Mouse (Mus musculus): Measurements from ENCODE around the gene Ccdc124.

Ccdc124 gene

DNA sequence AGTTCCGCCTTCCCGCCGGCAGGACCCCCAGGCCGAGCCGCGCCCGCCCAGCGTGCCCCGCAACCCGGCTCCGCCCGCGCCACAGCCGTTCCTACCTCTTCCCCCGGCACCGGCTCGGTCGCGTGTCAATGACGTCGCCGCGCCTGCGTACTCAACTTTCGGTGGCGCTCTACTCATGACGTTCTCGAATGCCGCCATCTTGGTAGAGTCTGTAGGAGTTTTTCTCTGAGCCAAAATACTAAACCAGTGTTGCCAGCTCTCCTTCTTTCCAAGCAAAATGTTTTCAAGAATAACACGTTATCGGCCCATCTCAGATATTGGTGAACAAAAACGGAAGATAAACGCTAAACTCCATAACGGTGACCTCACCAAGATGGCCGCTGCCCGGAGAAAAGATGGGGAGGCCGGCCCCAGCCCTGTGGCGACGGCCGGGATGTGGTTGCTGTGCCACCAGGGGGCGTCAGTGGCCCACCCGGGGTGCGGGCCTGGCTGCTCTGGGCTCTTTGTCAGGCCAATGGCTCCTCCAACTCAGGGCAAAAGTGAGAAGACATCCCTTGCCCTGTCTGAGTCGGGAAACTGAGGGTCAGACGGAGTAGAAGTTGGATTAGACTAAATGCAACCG, at the start of gene Ccdc124:
Ccdc124 (minus strand) TSS at position 572 of the 622 bp plus-strand sequence.
- DNase-seq (ENCODE audit: low spot score): peak; percentile 95

- no peak for DNase-seq (ENCODE audit: low spot score)
Observed at GRCm38 (mm10) chr8:70920049-70920922, 46.6 kb upstream of the Ccdc124 start.

DNA sequence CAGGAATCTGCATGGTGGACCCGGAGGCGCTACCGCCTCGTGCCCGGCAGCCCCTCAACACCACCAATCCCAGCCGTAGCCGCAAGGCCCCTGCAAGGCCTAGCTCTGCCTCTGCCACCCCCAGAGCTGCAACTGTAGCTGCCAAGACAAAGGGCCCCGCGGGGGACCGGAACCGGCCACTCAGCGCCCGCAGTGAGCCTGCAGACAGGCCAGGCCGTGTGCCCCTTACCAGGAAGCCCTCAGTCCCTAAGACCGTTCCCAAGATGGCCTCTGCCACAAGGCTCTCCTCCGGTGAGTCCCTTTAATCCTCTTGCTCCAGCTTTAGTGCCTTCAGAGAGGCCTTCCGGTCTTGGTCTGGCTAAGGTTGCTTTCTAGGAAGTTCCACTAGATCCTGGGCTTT, 41.0 kb upstream of the Ccdc124 start:
- DNase-seq (ENCODE audit: low spot score): no peak

GRCm38 (mm10) chr8:70913523-70913922, 39.8 kb upstream of the Ccdc124 start:
- DNase-seq (ENCODE audit: low spot score): no peak

GRCm38 (mm10) chr8:70912955-70913354, 39.2 kb upstream of the Ccdc124 start:
- no peak for DNase-seq (ENCODE audit: low spot score)

DNA sequence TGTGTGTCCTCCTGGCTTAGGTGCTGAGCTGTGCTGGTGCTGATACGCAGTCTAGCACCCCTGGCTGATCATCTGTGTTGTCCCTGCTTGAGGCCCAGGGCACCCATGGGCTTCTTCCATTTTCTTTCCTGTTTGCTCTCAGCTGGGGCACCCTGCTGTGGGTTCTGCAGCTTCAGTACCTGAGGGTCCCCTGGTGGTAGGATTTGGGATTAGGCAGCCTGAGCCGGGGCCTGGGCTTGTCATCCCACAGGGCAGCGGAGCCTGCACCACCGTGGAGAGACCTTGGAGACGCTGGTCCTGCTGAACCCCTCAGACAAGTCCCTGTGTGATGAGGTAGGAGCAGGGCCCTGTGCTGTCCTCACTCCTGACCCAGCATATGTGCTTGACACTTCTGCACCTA, 37.9 kb upstream of the Ccdc124 start:
- DNase-seq (ENCODE audit: low spot score): no peak

GRCm38 (mm10) chr8:70907518-70907917, 33.8 kb upstream of the Ccdc124 start:
- no peak for DNase-seq (ENCODE audit: low spot score)

DNA sequence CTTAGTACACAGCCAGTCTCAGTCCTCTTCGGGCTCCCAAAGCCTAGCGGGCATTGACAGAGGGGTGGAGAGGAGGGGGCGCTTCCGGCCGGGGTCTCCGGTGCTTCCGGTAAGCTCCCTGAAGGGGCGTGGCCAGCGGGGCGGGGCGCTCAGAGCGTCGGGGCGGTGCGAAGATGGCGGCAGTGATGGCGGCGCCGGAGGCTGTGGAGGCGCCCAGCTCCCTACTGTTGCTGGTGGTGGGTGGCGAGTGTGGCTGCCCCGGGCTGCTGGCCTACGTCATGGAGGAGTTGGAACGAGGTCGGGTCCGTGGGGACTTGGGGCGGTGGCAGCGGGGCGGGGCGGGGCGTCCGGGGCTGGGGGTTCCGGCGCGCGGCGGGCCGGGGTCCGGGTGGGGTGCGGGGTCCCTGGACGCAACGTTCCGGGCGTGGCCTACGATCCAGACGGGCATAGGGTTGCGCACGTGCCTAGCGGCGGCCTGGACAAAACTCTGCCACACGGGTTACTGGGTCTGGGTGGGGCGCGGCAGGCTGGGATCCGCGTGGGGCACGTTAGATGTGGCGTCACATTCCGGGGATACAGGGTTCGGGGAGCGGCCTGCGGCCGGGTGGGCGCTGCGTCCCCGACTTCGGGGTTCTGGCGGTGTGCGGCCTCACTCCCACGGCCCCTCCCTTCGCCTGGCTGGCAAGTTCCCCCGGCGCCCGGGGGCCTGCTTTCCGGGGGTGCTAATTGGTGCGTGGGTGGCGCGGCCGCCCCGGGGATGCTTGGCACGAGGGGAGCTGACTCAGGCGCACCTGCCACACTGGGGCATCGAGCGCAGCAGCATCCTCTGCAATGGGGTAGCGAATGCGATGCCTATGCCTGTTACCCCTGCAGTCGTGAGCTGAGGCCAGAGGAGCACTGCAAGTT, 32.3 kb upstream of the Ccdc124 start, which contains the start of gene Map1s:
Map1s (plus strand) TSS at position 102 of the 906 bp plus-strand sequence.
- peak; percentile 81 for DNase-seq (ENCODE audit: low spot score)

DNA sequence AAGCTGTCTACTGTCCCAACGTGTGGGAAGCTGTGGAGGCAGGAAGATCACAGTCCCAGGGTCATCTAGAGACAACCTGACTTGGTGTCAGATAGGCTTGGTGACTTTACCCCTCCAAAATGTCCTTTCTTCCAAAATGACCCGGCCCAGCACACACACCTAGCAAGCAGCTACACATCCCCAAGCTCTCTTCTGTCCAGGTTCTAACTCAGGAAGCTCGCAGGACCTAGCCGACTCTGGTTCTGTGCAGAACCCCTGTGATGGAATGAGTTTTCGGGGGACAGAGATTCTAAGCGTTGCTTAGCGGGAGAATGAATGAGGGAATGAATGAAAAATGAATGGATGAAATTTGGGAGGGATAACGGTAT, 31.7 kb upstream of the Ccdc124 start:
- DNase-seq (ENCODE audit: low spot score): no peak

DNA sequence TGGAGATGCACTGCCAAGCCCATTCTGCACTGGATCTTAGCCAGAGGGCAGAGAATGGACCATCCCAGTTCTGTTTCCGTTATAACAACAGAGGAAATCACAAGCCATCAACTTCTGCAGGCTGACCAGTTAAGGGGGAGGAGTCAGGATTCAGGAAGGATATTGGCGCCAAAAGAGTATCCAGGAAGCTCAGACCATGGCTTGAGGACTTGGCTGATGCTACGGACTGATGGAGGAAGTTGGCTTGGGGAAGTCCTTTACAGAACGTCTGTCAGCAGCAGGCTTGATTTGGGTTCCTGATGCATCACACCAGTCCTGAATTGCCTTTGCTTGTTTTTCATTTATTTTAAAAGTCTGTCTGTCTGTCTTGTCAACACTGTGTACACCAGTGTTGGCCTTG, 30.8 kb upstream of the Ccdc124 start:
- no peak for DNase-seq (ENCODE audit: low spot score)

- DNase-seq (ENCODE audit: low spot score): no peak
Observed at GRCm38 (mm10) chr8:70903582-70903981, 29.8 kb upstream of the Ccdc124 start.

- DNase-seq (ENCODE audit: low spot score): no peak
Observed at GRCm38 (mm10) chr8:70903112-70903511, 29.4 kb upstream of the Ccdc124 start.

GRCm38 (mm10) chr8:70902211-70902610, 28.5 kb upstream of the Ccdc124 start:
- no peak for DNase-seq (ENCODE audit: low spot score)

- no peak for DNase-seq (ENCODE audit: low spot score)
Observed at GRCm38 (mm10) chr8:70900872-70901387, 27.2 kb upstream of the Ccdc124 start.

DNA sequence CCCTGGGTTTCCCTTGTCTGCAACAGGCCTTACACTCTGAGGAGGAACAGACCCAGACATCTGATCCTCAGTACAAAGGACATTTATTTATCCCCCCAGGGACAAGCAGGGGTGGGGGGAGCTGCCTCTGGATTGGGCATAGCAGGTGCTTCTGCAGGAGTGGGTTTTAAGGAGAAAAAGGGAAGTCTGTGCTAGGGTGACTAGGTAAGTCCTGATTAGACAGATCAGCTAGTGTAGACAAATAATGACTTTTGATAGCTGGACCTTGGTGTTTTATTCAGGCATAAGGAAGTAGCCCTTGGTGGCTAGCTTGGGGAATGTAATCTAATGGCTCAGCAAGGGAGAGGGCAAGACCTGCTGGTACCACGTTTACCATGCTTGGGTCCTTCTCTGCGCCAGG, 25.5 kb upstream of the Ccdc124 start:
- no peak for DNase-seq (ENCODE audit: low spot score)

DNA sequence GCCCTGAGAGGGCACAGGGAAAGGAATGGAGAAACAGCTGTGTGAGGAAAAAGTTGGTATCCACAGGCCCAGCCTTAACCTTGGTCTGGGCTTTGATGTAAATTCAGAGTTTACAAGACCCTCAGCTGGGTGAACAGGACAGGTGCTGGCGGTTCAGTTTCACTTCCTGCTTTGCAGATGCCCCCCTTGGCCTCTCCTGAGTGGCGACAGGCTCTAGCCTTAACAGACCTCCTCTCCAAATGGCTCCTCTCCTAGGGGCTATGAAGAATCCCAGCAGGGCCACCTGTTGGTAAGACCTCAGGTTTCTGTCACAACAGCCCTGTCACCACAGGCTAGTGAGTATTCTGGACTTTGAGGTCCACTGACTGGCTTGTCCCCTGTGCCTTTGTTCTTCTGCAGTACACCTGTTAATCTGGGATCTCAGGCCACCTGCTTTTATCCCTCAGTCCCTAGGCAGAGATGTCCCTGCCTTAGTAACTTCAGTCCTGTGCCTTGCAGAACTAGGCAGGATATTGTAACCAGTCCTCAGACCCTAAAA, 25.0 kb upstream of the Ccdc124 start:
- DNase-seq (ENCODE audit: low spot score): no peak

DNA sequence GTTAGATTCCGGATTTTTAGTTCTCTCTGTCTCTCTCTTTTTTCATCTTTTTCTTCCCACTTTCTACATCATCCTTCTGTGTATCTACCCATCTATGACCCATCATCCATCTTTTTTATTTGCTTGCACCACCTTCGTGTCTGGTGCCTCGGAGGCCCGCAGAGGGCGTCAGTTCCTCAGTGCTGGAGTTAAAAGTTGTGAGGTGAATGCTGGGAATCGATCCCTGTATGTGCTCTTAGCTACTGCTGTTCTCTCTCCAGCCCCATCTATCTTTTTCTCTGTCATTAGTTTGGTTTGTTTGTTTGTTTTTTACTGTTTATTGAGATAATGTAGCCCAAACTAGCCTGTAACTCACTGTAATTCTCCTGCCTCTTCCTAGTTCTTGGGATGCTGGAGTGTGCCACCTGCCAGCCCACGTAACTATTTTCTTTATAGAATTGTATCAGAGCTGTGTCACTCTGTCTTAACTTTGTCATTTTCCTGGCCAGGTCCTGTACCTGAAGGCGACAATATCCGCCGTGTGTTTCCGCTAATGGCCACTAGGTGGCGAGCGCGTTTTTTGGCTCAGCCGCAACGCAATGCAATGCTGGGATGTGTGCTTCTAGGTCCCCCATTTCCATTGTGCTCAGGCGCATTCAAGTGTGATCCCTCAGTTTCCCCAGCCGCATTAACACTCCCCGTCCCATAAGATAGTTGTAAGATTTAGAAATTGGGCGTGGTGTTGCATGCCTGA, 24.1 kb upstream of the Ccdc124 start:
- peak; percentile 81 for DNase-seq (ENCODE audit: low spot score)

DNA sequence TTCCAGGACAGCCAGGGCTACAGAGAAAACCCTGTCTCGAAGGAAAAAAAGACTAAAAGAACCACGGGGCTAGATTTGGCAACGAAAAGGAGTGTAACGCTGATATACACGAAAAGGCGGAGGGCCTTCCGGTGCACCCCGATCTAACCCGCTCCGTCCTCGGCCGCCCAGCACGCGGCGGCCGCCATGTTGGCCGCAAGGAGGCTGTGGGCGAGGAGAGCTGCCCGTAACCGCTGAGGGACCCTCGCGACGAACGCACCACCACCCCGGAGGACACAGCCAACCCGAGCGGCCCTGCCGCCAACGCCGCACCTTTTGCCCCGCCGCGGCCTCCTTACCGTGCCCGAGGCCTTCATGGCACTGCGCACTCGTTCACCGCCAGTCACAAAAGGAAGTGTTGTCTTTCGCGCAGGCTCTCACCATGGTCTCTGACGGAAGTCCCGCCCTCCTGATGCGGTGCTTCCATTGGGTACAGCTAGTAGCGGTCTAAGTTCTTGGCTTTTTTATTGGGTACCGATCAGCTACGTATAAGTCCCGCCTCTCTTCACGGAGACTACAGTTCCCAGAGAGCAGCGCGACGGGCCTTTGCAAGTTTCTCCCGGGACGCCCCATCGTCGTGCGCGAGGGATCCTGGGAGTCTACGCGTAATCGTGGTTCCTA, 23.4 kb upstream of the Ccdc124 start, which contains the start of gene Rpl18a:
Rpl18a (minus strand) TSS at position 392 of the 660 bp plus-strand sequence.
- peak; percentile 88 for DNase-seq (ENCODE audit: low spot score)

GRCm38 (mm10) chr8:70896316-70897020, 22.7 kb upstream of the Ccdc124 start:
- no peak for DNase-seq (ENCODE audit: low spot score)
